ENCODE assay signal across 15 mouse cellular contexts in the genomic region with DNA sequence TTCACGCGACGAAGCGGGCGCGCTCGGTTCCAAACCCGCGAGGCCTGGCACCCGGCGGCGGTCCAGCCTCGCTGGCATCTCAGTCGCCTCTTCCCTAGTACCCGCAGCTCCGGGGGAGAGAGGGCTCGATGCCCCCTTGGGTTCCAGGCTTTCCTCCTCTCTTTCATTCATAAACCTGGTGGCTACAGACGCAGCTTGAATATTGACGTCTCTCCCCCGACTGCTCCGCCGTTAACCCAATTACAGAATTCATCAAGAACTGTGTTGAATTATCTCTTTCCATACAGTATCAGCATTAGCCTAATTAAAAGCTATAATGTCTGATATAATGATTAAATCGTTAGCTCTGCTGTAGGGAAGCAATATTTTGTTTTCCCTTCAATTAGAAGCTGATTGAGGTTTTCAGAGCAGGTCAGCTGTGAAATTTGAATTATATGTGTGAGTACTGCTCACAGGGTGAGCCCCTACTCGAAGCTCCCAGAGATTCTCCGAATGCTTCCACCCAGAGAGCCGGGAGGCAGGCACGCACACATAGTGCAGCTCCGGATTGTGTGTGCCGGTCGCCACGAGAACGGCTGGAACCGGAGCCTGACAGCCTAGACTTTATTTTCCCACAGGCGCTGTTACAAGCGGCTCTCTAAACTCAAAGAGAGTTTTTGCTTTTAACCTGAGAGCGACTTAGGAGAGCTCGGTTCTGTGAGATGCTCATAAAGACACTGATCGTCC. TPM values are rescaled to one million over a fixed set of nuclear protein-coding genes. Genes with fewer than 3 reads are reported as not detected.
DNase-seq lines count a peak whose midpoint lies in the region; ATAC-seq and TF ChIP-seq lines count a peak whose summit lies in the region.
"Had no signal": no experiment of that assay in that cellular context is flagged by ENCODE, and none has a peak within 500 bp of the region (broad histone marks: within the 10 kb centered on the region; RNA-seq: fewer than 3 reads in every experiment).

No protein-coding gene starts in this region.

- TF ChIP-seq POLR2A in brain, embryonic 14.5 days (IDR thresholded peaks at IDR 0.05; ENCODE audit: borderline replicate concordance, extremely low read depth, insufficient read depth, insufficient read length, poor library complexity, severe bottlenecking): no peak

- no peaks in the 10 kb centered on the region for H3K36me3 ChIP-seq in hindbrain, embryonic 10.5 days
- no peaks in the 10 kb centered on the region for H3K36me3 ChIP-seq in midbrain, embryonic 15.5 days (replicated peaks)

- 1% methylated on average over 38 of the region's 38 CpGs for WGBS in hindbrain, embryonic 10.5 days
- 1% methylated on average over 38 of the region's 38 CpGs for WGBS in midbrain, embryonic 15.5 days

- H3K4me1 ChIP-seq in hindbrain, embryonic 10.5 days (replicated peaks): peaks cover 82% of the 10 kb centered on the region
- H3K4me1 ChIP-seq in midbrain, embryonic 15.5 days: peaks cover 29% of the 10 kb centered on the region

- H3K9me3 ChIP-seq in hindbrain, embryonic 10.5 days: no peaks in the 10 kb centered on the region
- H3K9me3 ChIP-seq in midbrain, embryonic 15.5 days: no peaks in the 10 kb centered on the region

- no peak for TF ChIP-seq CTCF in brain, embryonic 14.5 days (IDR thresholded peaks at IDR 0.05; ENCODE audit: borderline replicate concordance, extremely low read depth, insufficient read depth, insufficient read length)

- DNase-seq in frontal cortex, postnatal 36 days (ENCODE audit: low spot score in 2 of 2): peak; percentile 38 to 48
- no peak for DNase-seq in frontal cortex, postnatal 25 days (ENCODE audit: low spot score in 2 of 2)
- peak; percentile 75 for DNase-seq in brain, embryonic 14.5 days (ENCODE audit: low read depth)
- DNase-seq in hindbrain, embryonic 10.5 days (ENCODE audit: low spot score): peak; percentile 53
- no peak for DNase-seq in liver
- DNase-seq in lung, postnatal 14 days: no peak
- no peak for DNase-seq in cerebellum, adult 9-11 months
- DNase-seq: adrenal gland, postnatal 14 days; cerebellum, adult 11-12 months; layer of hippocampus, adult 9-11 months; spleen, adult 18-20 months had no signal

- H3K27me3 ChIP-seq in hindbrain, embryonic 10.5 days (ENCODE audit: insufficient read depth, poor library complexity, severe bottlenecking): peaks cover 100% of the 10 kb centered on the region
- H3K27me3 ChIP-seq in midbrain, embryonic 15.5 days (replicated peaks): peaks cover 55% of the 10 kb centered on the region

- H3K9ac ChIP-seq in midbrain, embryonic 15.5 days: no peak overlapping the region

- H3K4me3 ChIP-seq in hindbrain, embryonic 10.5 days: peak overlapping the region; percentile 36
- peak overlapping the region; percentile 6 for H3K4me3 ChIP-seq in midbrain, embryonic 15.5 days

- no peak for ATAC-seq in midbrain, embryonic 15.5 days (replicated peaks)

- peak overlapping the region; percentile 36; the same call in 1 of the 2 replicates for H3K27ac ChIP-seq in hindbrain, embryonic 10.5 days
- H3K27ac ChIP-seq in midbrain, embryonic 15.5 days: peak overlapping the region; percentile 45; the same call in 1 of the 2 replicates
- H3K27ac ChIP-seq: macrophage had no signal

- H3K4me2 ChIP-seq in midbrain, embryonic 15.5 days: peak overlapping the region; percentile 31

RNA-seq across cellular contexts. Expression of gene Sox1, which starts 4.3 kb away (rescaled TPM):
- polyA plus RNA-seq in brain, embryonic 14.5 days (2012; rRNA removed): 23.5 and 30.1 TPM in 2 replicates
- polyA plus RNA-seq in hindbrain, embryonic 10.5 days (2016; fragmentation: Nextera tagmentation; extraction: Ambion mirVana): 2.5 and 2.6 TPM in 2 replicates
- 2.2 and 2.4 TPM in 2 replicates for polyA plus RNA-seq in midbrain, embryonic 15.5 days (2015; fragmentation: Nextera tagmentation; extraction: Ambion mirVana)
- polyA plus RNA-seq: liver, adult 2 months; macrophage; thymus, postnatal 0 days had no signal

Comparison
In these comparisons a context has a peak if more than half of its experiments do, and no peak if none do; other contexts are left out.
1. DNase-seq: peak in frontal cortex, postnatal 36 days (2 of 2), brain, embryonic 14.5 days (single experiment) and hindbrain, embryonic 10.5 days (single experiment); none in frontal cortex, postnatal 25 days (0 of 2), liver (single experiment), lung, postnatal 14 days (single experiment) and cerebellum, adult 9-11 months (single experiment).